Mouse (Mus musculus) embryonic fibroblast, embryonic 13.5 days (primary cell): ENCODE measurements at regions not wholly inside any gene's neighbourhood (a gene's known extent, or its start where the extent isn't known, plus 50 kb on each side); places are given as distances from the start of the nearest gene placed in this dataset.

Experiments
- CTCF ChIP-seq: IDR thresholded peaks from 2 replicates; pipeline ENCODE4 v1.5.1; 2011; ENCODE audit warnings: mild to moderate bottlenecking, control low read depth, low read length, moderate library complexity, borderline replicate concordance; ENCODE audit not compliant: insufficient read depth
- POLR2A ChIP-seq: IDR thresholded peaks from 2 replicates; pipeline ENCODE4 v1.6.1; 2011; ENCODE audit warnings: low read depth, mild to moderate bottlenecking, control low read depth, low read length, moderate library complexity

- no peak for TF ChIP-seq CTCF
- no peak for TF ChIP-seq POLR2A
These were observed 196.4 kb downstream of the Gm5426 start for GRCm38 (mm10) chr10:96332731-96333201.
